Mouse (Mus musculus) left cerebral cortex, adult 2 months (tissue): ENCODE measurements around the gene Tnfaip8l1. TPM values are rescaled to one million over a fixed set of nuclear protein-coding genes. Genes with fewer than 3 reads are reported as not detected.

Source experiments
- DNase-seq, 2 experiments: peaks; one replicate each; pipeline ENCODE4 v3.0.0; 2021 to 2022; ENCODE audit warnings: low spot score in 2 of 2, mixed read lengths in 1 of 2; ENCODE audit errors: extremely low spot score in 1 of 2
- H3K27ac ChIP-seq: fragments of 200-600 bp; 2 replicates; pipeline ENCODE4 v1.8.1; 2022
- H3K4me3 ChIP-seq: fragments of 200-600 bp; 2 replicates; pipeline ENCODE4 v1.8.1; 2022
- CTCF ChIP-seq: fragments of 200-600 bp; IDR thresholded peaks from 2 replicates; pipeline ENCODE4 v1.8.1; 2022; ENCODE audit warnings: antibody characterized with exemption, mild to moderate bottlenecking, moderate library complexity
- intact Hi-C: fragments of 180-260 bp; cut with DNase I; formaldehyde crosslinking; loops from one replicate; pipeline ENCODE4 v1.15.1; 2025
- microRNA-seq, 2 experiments: library from miRNA; unstranded; fragments of <30 nt; microRNA quantifications; one replicate each; pipeline ENCODE4 v1.2.0; 2021
- total RNA-seq, 2 experiments: library from RNA; stranded (reverse); gene quantifications; 2 replicates each; pipeline ENCODE4 v1.2.3; 2021

Tnfaip8l1 gene
- total RNA-seq, 2 experiments from 2014 or later: 7.5 to 8.7 TPM

GRCm38 (mm10) chr17:56214229-56214628 lies 52.0 kb downstream of the Tnfaip8l1 start:
- intact Hi-C loops: no loop called here
- H3K4me3 ChIP-seq: no peak overlapping the region
- TF ChIP-seq CTCF: no peak
- no peak overlapping the region for H3K27ac ChIP-seq
- DNase-seq: no peak

- no peak for DNase-seq
- peak overlapping the region; percentile 92 for H3K4me3 ChIP-seq
- H3K27ac ChIP-seq: peak overlapping the region; percentile 91
- TF ChIP-seq CTCF: no peak
- intact Hi-C loops: loop anchor here (1.0 kb wide), 2 partner anchors 34 to 39 kb away; partner anchors contain the start of gene Fem1a
Measured at GRCm38 (mm10) chr17:56217670-56218069, 55.4 kb downstream of the Tnfaip8l1 start.

- TF ChIP-seq CTCF: peak; percentile 43
- Histone ChIP-seq H3K27ac (peak within 1 kb of the TSS; percentile 91), H3K4me3 (peak within 1 kb of the TSS; percentile 92)
- peak; percentile 88 to 92 for DNase-seq
- intact Hi-C loops: loop anchor here (1.0 kb wide), 2 partner anchors 33 to 38 kb away; partner anchors contain the start of gene Fem1a
Measured at GRCm38 (mm10) chr17:56218377-56219191, 56.3 kb downstream of the Tnfaip8l1 start, which contains the start of gene Dpp9. Gene Dpp9 (minus strand): TSS chr17:56218905.

GRCm38 (mm10) chr17:56219251-56219650 lies 57.0 kb downstream of the Tnfaip8l1 start:
- peak overlapping the region; percentile 92 for H3K4me3 ChIP-seq
- H3K27ac ChIP-seq: peak overlapping the region; percentile 90
- DNase-seq: no peak
- TF ChIP-seq CTCF: no peak
- intact Hi-C loops: no loop called here

DNA sequence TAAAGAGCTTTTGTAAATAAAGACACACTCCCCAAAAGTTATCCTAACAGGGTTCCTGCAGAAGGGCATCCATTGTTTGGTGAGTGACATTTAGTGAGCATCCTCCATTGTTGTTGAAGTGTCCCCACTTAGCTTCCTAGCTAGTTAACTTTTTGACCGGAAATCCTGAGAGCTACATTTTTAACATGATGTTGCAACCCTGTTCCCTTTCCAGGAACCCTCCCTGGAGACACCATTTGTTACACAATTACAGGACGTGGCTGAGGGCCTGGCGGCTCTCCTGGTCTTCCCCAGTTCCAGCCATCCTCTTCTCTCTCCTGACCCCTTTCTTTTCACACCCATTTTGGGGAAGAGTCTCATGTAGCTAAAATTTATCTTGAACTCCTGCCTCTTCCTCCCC lies 57.5 kb downstream of the Tnfaip8l1 start:
- intact Hi-C loops: no loop called here

More for the DNA sequence above, 57.5 kb downstream of the Tnfaip8l1 start:
- Histone ChIP-seq H3K4me3 (no peak overlapping the region), H3K27ac (no peak overlapping the region)
- TF ChIP-seq CTCF: no peak
- DNase-seq: no peak

Small RNA genes lying within 50 kb of the gene (microRNA-seq; reads per million reads assigned to microRNA genes)
- 0 reads per million in 2 experiments for gene Gm44397

Other genes with a start within 250 kb of the Tnfaip8l1 start
- gene Zfp119b, start 213.0 kb upstream of the Tnfaip8l1 start, total RNA-seq: 1 to 10 TPM; 2.3 to 4.1 TPM
- 1 to 10 TPM; 1.2 to 1.4 TPM for gene Ebi3, start 209.8 kb upstream of the Tnfaip8l1 start, total RNA-seq
- 10 to 100 TPM; 16.4 to 17.4 TPM for gene Yju2, start 203.4 kb upstream of the Tnfaip8l1 start, total RNA-seq
- gene Shd, start 192.0 kb upstream of the Tnfaip8l1 start, total RNA-seq: 10 to 100 TPM; 36.7 to 40.1 TPM
- gene Fsd1, start 176.0 kb upstream of the Tnfaip8l1 start, total RNA-seq: 10 to 100 TPM; 88.7 to 90.6 TPM
- gene Stap2, start 156.9 kb upstream of the Tnfaip8l1 start, total RNA-seq: 1 to 10 TPM; 2.5 to 3.1 TPM
- gene Mpnd, start 156.8 kb upstream of the Tnfaip8l1 start, total RNA-seq: 10 to 100 TPM; 90.8 to 91.2 TPM
- gene Sh3gl1, start 125.8 kb upstream of the Tnfaip8l1 start, total RNA-seq: 10 to 100 TPM; 38.9 to 43.2 TPM
- gene Chaf1a, start 122.0 kb upstream of the Tnfaip8l1 start, total RNA-seq: 1 to 10 TPM; 1.6 to 2.0 TPM
- 10 to 100 TPM; 91.2 to 98.3 TPM for gene Ubxn6, start 87.4 kb upstream of the Tnfaip8l1 start, total RNA-seq
- gene Hdgfl2, start 82.8 kb upstream of the Tnfaip8l1 start, total RNA-seq: 100 to 1,000 TPM; 102 to 109 TPM
- gene Plin4, start 52.7 kb upstream of the Tnfaip8l1 start, total RNA-seq: 1 to 10 TPM; 5.0 to 7.4 TPM
- under 1 TPM; 0.38 to 0.68 TPM for gene Plin5, start 44.9 kb upstream of the Tnfaip8l1 start, total RNA-seq
- 1 to 10 TPM; 4.2 to 6.1 TPM for gene Lrg1, start 40.5 kb upstream of the Tnfaip8l1 start, total RNA-seq
- 100 to 1,000 TPM; 117 to 125 TPM for gene Sema6b, start 22.1 kb upstream of the Tnfaip8l1 start, total RNA-seq
- gene Mydgf, start 21.4 kb downstream of the Tnfaip8l1 start, total RNA-seq: 10 to 100 TPM; 39.5 to 41.2 TPM
- 10 to 100 TPM; 70.7 to 74.1 TPM for gene Dpp9, start 56.4 kb downstream of the Tnfaip8l1 start, total RNA-seq
- 10 to 100 TPM; 31.8 to 34.6 TPM for gene Fem1a, start 94.3 kb downstream of the Tnfaip8l1 start, total RNA-seq
- 1 to 10 TPM; 6.9 to 7.2 TPM for gene Ticam1, start 114.3 kb downstream of the Tnfaip8l1 start, total RNA-seq
- gene Plin3, start 130.4 kb downstream of the Tnfaip8l1 start, total RNA-seq: 10 to 100 TPM in 1 of 2 experiments, 1 to 10 TPM in 1; 7.7 to 11.4 TPM
- not detected for gene Arrdc5, start 137.8 kb downstream of the Tnfaip8l1 start, total RNA-seq
- gene Uhrf1, start 140.8 kb downstream of the Tnfaip8l1 start, total RNA-seq: under 1 TPM; 0.70 to 0.91 TPM
- 10 to 100 TPM; 66.2 to 71.8 TPM for gene Kdm4b, start 163.6 kb downstream of the Tnfaip8l1 start, total RNA-seq